Mouse (Mus musculus): ENCODE measurements at regions not wholly inside any gene's neighbourhood (a gene's known extent, or its start where the extent isn't known, plus 50 kb on each side); places are given as distances from the start of the nearest gene placed in this dataset.

- H3K4me3 ChIP-seq (replicated peaks): no peak overlapping the region
- H3K4me1 ChIP-seq: no peaks in the 10 kb centered on the region
- WGBS: 46% methylated on average over 4 of the region's 4 CpGs
- H3K36me3 ChIP-seq: no peaks in the 10 kb centered on the region
- no peak overlapping the region for H3K27ac ChIP-seq (replicated peaks)
- no peaks in the 10 kb centered on the region for H3K9me3 ChIP-seq (replicated peaks)
- H3K27me3 ChIP-seq (replicated peaks): no peaks in the 10 kb centered on the region
- peak; percentile 57 for ATAC-seq (ENCODE audit: low FRiP score)
- no peak overlapping the region for H3K9ac ChIP-seq (replicated peaks)
- H3K4me2 ChIP-seq: no peak overlapping the region
Observed at GRCm38 (mm10) chr5:43049381-43050301, 183.3 kb upstream of the Cpeb2 start.

- no peak overlapping the region for H3K27ac ChIP-seq (replicated peaks)
- H3K4me2 ChIP-seq: no peak overlapping the region
- H3K36me3 ChIP-seq: no peaks in the 10 kb centered on the region
- no peak overlapping the region for H3K4me3 ChIP-seq (replicated peaks)
- 95% methylated on average over 7 of the region's 7 CpGs for WGBS
- H3K27me3 ChIP-seq (replicated peaks): no peaks in the 10 kb centered on the region
- no peaks in the 10 kb centered on the region for H3K4me1 ChIP-seq
- no peaks in the 10 kb centered on the region for H3K9me3 ChIP-seq (replicated peaks)
- no peak for ATAC-seq (ENCODE audit: low FRiP score)
- H3K9ac ChIP-seq (replicated peaks): no peak overlapping the region
Observed at GRCm38 (mm10) chr5:43050961-43051517, 181.9 kb upstream of the Cpeb2 start.

- H3K4me3 ChIP-seq (replicated peaks): no peak overlapping the region
- no peaks in the 10 kb centered on the region for H3K27me3 ChIP-seq (replicated peaks)
- H3K36me3 ChIP-seq: no peaks in the 10 kb centered on the region
- ATAC-seq (ENCODE audit: low FRiP score): no peak
- H3K27ac ChIP-seq (replicated peaks): no peak overlapping the region
- no peak overlapping the region for H3K9ac ChIP-seq (replicated peaks)
- no peaks in the 10 kb centered on the region for H3K9me3 ChIP-seq (replicated peaks)
- WGBS: 74% methylated on average over 1 of the region's 1 CpGs
- H3K4me2 ChIP-seq: no peak overlapping the region
- no peaks in the 10 kb centered on the region for H3K4me1 ChIP-seq
Observed at GRCm38 (mm10) chr5:43052668-43053067, 180.3 kb upstream of the Cpeb2 start.

GRCm38 (mm10) chr5:43054586-43054985, 178.4 kb upstream of the Cpeb2 start:
- H3K27me3 ChIP-seq (replicated peaks): no peaks in the 10 kb centered on the region
- no peak for ATAC-seq (ENCODE audit: low FRiP score)
- H3K4me3 ChIP-seq (replicated peaks): no peak overlapping the region
- no peaks in the 10 kb centered on the region for H3K9me3 ChIP-seq (replicated peaks)
- H3K4me2 ChIP-seq: no peak overlapping the region
- no peaks in the 10 kb centered on the region for H3K36me3 ChIP-seq
- H3K4me1 ChIP-seq: no peaks in the 10 kb centered on the region
- H3K27ac ChIP-seq (replicated peaks): no peak overlapping the region
- 92% methylated on average over 8 of the region's 8 CpGs for WGBS
- H3K9ac ChIP-seq (replicated peaks): no peak overlapping the region

GRCm38 (mm10) chr5:43055111-43055710, 177.8 kb upstream of the Cpeb2 start:
- Histone ChIP-seq H3K4me3 (replicated peaks) (no peak overlapping the region), H3K27me3 (replicated peaks) (no peaks in the 10 kb centered on the region), H3K9ac (replicated peaks) (no peak overlapping the region), H3K36me3 (no peaks in the 10 kb centered on the region), H3K27ac (replicated peaks) (no peak overlapping the region), H3K4me2 (no peak overlapping the region), H3K4me1 (no peaks in the 10 kb centered on the region), H3K9me3 (replicated peaks) (no peaks in the 10 kb centered on the region)
- ATAC-seq (ENCODE audit: low FRiP score): no peak
- WGBS: 58% methylated on average over 4 of the region's 4 CpGs

- no peak overlapping the region for H3K27ac ChIP-seq (replicated peaks)
- no peak overlapping the region for H3K4me3 ChIP-seq (replicated peaks)
- no peaks in the 10 kb centered on the region for H3K4me1 ChIP-seq
- 90% methylated on average over 2 of the region's 2 CpGs for WGBS
- no peaks in the 10 kb centered on the region for H3K36me3 ChIP-seq
- no peak overlapping the region for H3K4me2 ChIP-seq
- no peak overlapping the region for H3K9ac ChIP-seq (replicated peaks)
- no peak for ATAC-seq (ENCODE audit: low FRiP score)
- no peaks in the 10 kb centered on the region for H3K9me3 ChIP-seq (replicated peaks)
- H3K27me3 ChIP-seq (replicated peaks): no peaks in the 10 kb centered on the region
Observed at GRCm38 (mm10) chr5:43056486-43056885, 176.5 kb upstream of the Cpeb2 start.

- Histone ChIP-seq H3K4me1 (no peaks in the 10 kb centered on the region), H3K4me2 (no peak overlapping the region), H3K9ac (replicated peaks) (no peak overlapping the region), H3K4me3 (replicated peaks) (no peak overlapping the region), H3K9me3 (replicated peaks) (no peaks in the 10 kb centered on the region), H3K27me3 (replicated peaks) (no peaks in the 10 kb centered on the region), H3K27ac (replicated peaks) (no peak overlapping the region), H3K36me3 (no peaks in the 10 kb centered on the region)
- ATAC-seq (ENCODE audit: low FRiP score): no peak
- 62% methylated on average over 2 of the region's 2 CpGs for whole genome bisulfite sequencing
Observed at GRCm38 (mm10) chr5:43061243-43061642, 171.7 kb upstream of the Cpeb2 start.

GRCm38 (mm10) chr5:43061797-43062391, 171.1 kb upstream of the Cpeb2 start:
- Histone ChIP-seq H3K4me1 (no peaks in the 10 kb centered on the region), H3K4me3 (replicated peaks) (no peak overlapping the region), H3K27me3 (replicated peaks) (no peaks in the 10 kb centered on the region), H3K9ac (replicated peaks) (no peak overlapping the region), H3K36me3 (no peaks in the 10 kb centered on the region), H3K4me2 (no peak overlapping the region), H3K27ac (replicated peaks) (no peak overlapping the region), H3K9me3 (replicated peaks) (no peaks in the 10 kb centered on the region)
- 64% methylated on average over 1 of the region's 1 CpGs for WGBS
- no peak for ATAC-seq (ENCODE audit: low FRiP score)

GRCm38 (mm10) chr5:43062499-43062898, 170.5 kb upstream of the Cpeb2 start:
- Histone ChIP-seq H3K9me3 (replicated peaks) (no peaks in the 10 kb centered on the region), H3K4me1 (no peaks in the 10 kb centered on the region), H3K9ac (replicated peaks) (no peak overlapping the region), H3K27me3 (replicated peaks) (no peaks in the 10 kb centered on the region), H3K27ac (replicated peaks) (no peak overlapping the region), H3K36me3 (no peaks in the 10 kb centered on the region), H3K4me2 (no peak overlapping the region), H3K4me3 (replicated peaks) (no peak overlapping the region)
- ATAC-seq (ENCODE audit: low FRiP score): no peak
- WGBS: 82% methylated on average over 1 of the region's 1 CpGs

GRCm38 (mm10) chr5:43063386-43063785, 169.6 kb upstream of the Cpeb2 start:
- 88% methylated on average over 8 of the region's 8 CpGs for WGBS
- no peaks in the 10 kb centered on the region for H3K4me1 ChIP-seq
- ATAC-seq (ENCODE audit: low FRiP score): no peak
- no peak overlapping the region for H3K27ac ChIP-seq (replicated peaks)
- H3K9me3 ChIP-seq (replicated peaks): no peaks in the 10 kb centered on the region
- H3K27me3 ChIP-seq (replicated peaks): no peaks in the 10 kb centered on the region
- no peak overlapping the region for H3K4me3 ChIP-seq (replicated peaks)
- no peak overlapping the region for H3K4me2 ChIP-seq
- H3K9ac ChIP-seq (replicated peaks): no peak overlapping the region
- no peaks in the 10 kb centered on the region for H3K36me3 ChIP-seq

- no peak overlapping the region for H3K9ac ChIP-seq (replicated peaks)
- H3K9me3 ChIP-seq (replicated peaks): no peaks in the 10 kb centered on the region
- no peak for ATAC-seq (ENCODE audit: low FRiP score)
- H3K27ac ChIP-seq (replicated peaks): no peak overlapping the region
- H3K4me2 ChIP-seq: no peak overlapping the region
- no peak overlapping the region for H3K4me3 ChIP-seq (replicated peaks)
- H3K4me1 ChIP-seq: no peaks in the 10 kb centered on the region
- no peaks in the 10 kb centered on the region for H3K27me3 ChIP-seq (replicated peaks)
- no peaks in the 10 kb centered on the region for H3K36me3 ChIP-seq
- WGBS: 91% methylated on average over 3 of the region's 3 CpGs
Observed at GRCm38 (mm10) chr5:43071541-43071940, 161.4 kb upstream of the Cpeb2 start.

- Histone ChIP-seq H3K27me3 (replicated peaks) (no peaks in the 10 kb centered on the region), H3K9me3 (replicated peaks) (no peaks in the 10 kb centered on the region), H3K4me2 (no peak overlapping the region), H3K4me1 (no peaks in the 10 kb centered on the region), H3K27ac (replicated peaks) (no peak overlapping the region), H3K9ac (replicated peaks) (no peak overlapping the region), H3K36me3 (no peaks in the 10 kb centered on the region), H3K4me3 (replicated peaks) (no peak overlapping the region)
- ATAC-seq (ENCODE audit: low FRiP score): no peak
- 88% methylated on average over 2 of the region's 2 CpGs for WGBS
Observed at GRCm38 (mm10) chr5:43072340-43072739, 160.6 kb upstream of the Cpeb2 start.
